Mouse (Mus musculus) liver, adult 2 months (tissue): ENCODE measurements around the gene Smoc2.

Source experiments
- CTCF ChIP-seq: fragments of 200-500 bp; IDR thresholded peaks from 2 replicates; pipeline ENCODE4 v1.5.1; 2011; ENCODE audit warnings: low read depth, low read length, control low read depth
- POLR2A ChIP-seq: fragments of 200-500 bp; IDR thresholded peaks from 2 replicates; pipeline ENCODE4 v1.6.1; 2011; ENCODE audit warnings: low read length, control low read depth; ENCODE audit not compliant: insufficient read depth; ENCODE audit errors: extremely low read depth

- TF ChIP-seq CTCF (no peak), POLR2A (no peak)
Measured at GRCm38 (mm10) chr17:14387261-14387660, 108.0 kb downstream of the Smoc2 start.
